Mouse (Mus musculus) lung, embryonic 14.5 days (tissue): ENCODE data around the gene Ascc3. TPM values are rescaled to one million over a fixed set of nuclear protein-coding genes. Genes with fewer than 3 reads are reported as not detected.

ENCODE experiments used
- ATAC-seq: fragments of 200-750 bp; cut with Nextera tagmentation; 2 replicates; pipeline ENCODE4 v1.8.0; 2017; ENCODE audit warnings: mild to moderate bottlenecking, moderate TSS enrichment, moderate library complexity; ENCODE audit not compliant: insufficient read depth
- DNase-seq: peaks from one replicate; pipeline ENCODE4 v3.0.0-alpha.2; 2015
- H3K27ac ChIP-seq: fragments of 300-500 bp; sonication (generic); 2 replicates; pipeline ENCODE4 v1.5.1; 2014; ENCODE audit warnings: low read depth, mild to moderate bottlenecking, moderate library complexity
- H3K27me3 ChIP-seq: fragments of 300-500 bp; sonication (generic); 2 replicates; pipeline ENCODE4 v1.6.1; 2014; ENCODE audit warnings: low read length, control low read depth; ENCODE audit not compliant: insufficient read depth
- H3K36me3 ChIP-seq: fragments of 300-500 bp; sonication (generic); 2 replicates; pipeline ENCODE4 v1.6.1; 2014; ENCODE audit warnings: control low read depth; ENCODE audit not compliant: insufficient read depth
- H3K4me1 ChIP-seq: fragments of 300-500 bp; sonication (generic); 2 replicates; pipeline ENCODE4 v1.6.1; 2014; ENCODE audit warnings: antibody characterized with exemption, control low read depth; ENCODE audit not compliant: insufficient read depth
- H3K4me2 ChIP-seq: fragments of 300-500 bp; sonication (generic); 2 replicates; pipeline ENCODE4 v1.6.1; 2014; ENCODE audit warnings: mild to moderate bottlenecking
- H3K4me3 ChIP-seq: fragments of 300-500 bp; sonication (generic); 2 replicates; pipeline ENCODE4 v1.5.1; 2014; ENCODE audit warnings: low read depth, low read length
- H3K9ac ChIP-seq: fragments of 300-500 bp; sonication (generic); 2 replicates; pipeline ENCODE4 v1.6.1; 2014
- H3K9me3 ChIP-seq: fragments of 300-500 bp; sonication (generic); 2 replicates; pipeline ENCODE4 v1.6.1; 2016; ENCODE audit warnings: low read depth, low read length, control low read depth
- CTCF ChIP-seq: IDR thresholded peaks from 2 replicates; pipeline ENCODE4 v1.5.1; 2016; ENCODE audit warnings: antibody characterized with exemption, low read depth
- WGBS: fragments of 180-500 bp; shearing (Covaris S2); extraction: QIAGEN DNeasy Blood & Tissue Kit; methylation state at CpG from one replicate; pipeline ENCODE4 v1.1.7; 2014; 5-methylcytosine and 5-hydroxymethylcytosine counted together
- polyA plus RNA-seq: library from polyadenylated mRNA; unstranded; fragments of >200 nt; fragmentation: Nextera tagmentation; extraction: Ambion mirVana; gene quantifications from 2 replicates; pipeline ENCODE4 v1.2.1, GENCODE M21; 2014

Ascc3 gene
- polyA plus RNA-seq, 1 experiment from 2014 or later, result 24.8 TPM

- no peaks in the 10 kb centered on the region for H3K9me3 ChIP-seq
- H3K36me3 ChIP-seq, result no peaks in the 10 kb centered on the region
- ATAC-seq (no peak), DNase-seq (peak; percentile 19)
- H3K27me3 ChIP-seq, result peaks cover 97% of the 10 kb centered on the region
- no peak for TF ChIP-seq CTCF
- H3K27ac ChIP-seq, result no peak overlapping the region
- 2% methylated on average over 21 of the region's 21 CpGs for WGBS
- peak overlapping the region; percentile 4; the same call in 1 of the 2 replicates for H3K4me3 ChIP-seq
- H3K9ac ChIP-seq, result no peak overlapping the region
- H3K4me1 ChIP-seq, result no peaks in the 10 kb centered on the region
- H3K4me2 ChIP-seq, result no peak overlapping the region
These were observed 307.6 kb downstream of the Ascc3 start for GRCm38 (mm10) chr10:50899846-50900745.
